Mouse (Mus musculus): ENCODE data around the gene Itpr1. TPM values are rescaled to one million over a fixed set of nuclear protein-coding genes. Genes with fewer than 3 reads are reported as not detected.
A peak's percentile ranks its signal among the peaks of the same experiment; 100 is the strongest.

Gene Itpr1
- polyA plus RNA-seq, 1 experiment from 2014 or later: 6.5 TPM

- H3K4me2 ChIP-seq (ENCODE audit: low read depth, low read length): no peak overlapping the region
- H3K36me3 ChIP-seq (replicated peaks; ENCODE audit: control insufficient read depth, insufficient read depth, low read depth, low read length): no peaks in the 10 kb centered on the region
- 93% methylated on average over 12 of the region's 12 CpGs for WGBS
- no peaks in the 10 kb centered on the region for H3K4me1 ChIP-seq (ENCODE audit: control insufficient read depth, insufficient read depth, low read length)
- no peaks in the 10 kb centered on the region for H3K27me3 ChIP-seq (ENCODE audit: control insufficient read depth, insufficient read depth, low read length)
- ATAC-seq (replicated peaks; ENCODE audit: insufficient number of reproducible peaks, low FRiP score, low TSS enrichment, low read depth) (no peak), DNase-seq (ENCODE audit: low spot score) (no peak)
- no peak overlapping the region for H3K9ac ChIP-seq (replicated peaks; ENCODE audit: low read length)
- H3K9me3 ChIP-seq (replicated peaks; ENCODE audit: control insufficient read depth, low read length): no peaks in the 10 kb centered on the region
- no peak overlapping the region for H3K4me3 ChIP-seq (ENCODE audit: low read depth, low read length)
- no peak overlapping the region for H3K27ac ChIP-seq (replicated peaks; ENCODE audit: low read depth, low read length)
Observed at GRCm38 (mm10) chr6:108325948-108326411, 113.1 kb downstream of the Itpr1 start.

GRCm38 (mm10) chr6:108326751-108327161 is 113.9 kb downstream of the Itpr1 start:
- no peak for ATAC-seq (replicated peaks; ENCODE audit: insufficient number of reproducible peaks, low FRiP score, low TSS enrichment, low read depth)
- no peaks in the 10 kb centered on the region for H3K4me1 ChIP-seq (ENCODE audit: control insufficient read depth, insufficient read depth, low read length)
- no peaks in the 10 kb centered on the region for H3K9me3 ChIP-seq (replicated peaks; ENCODE audit: control insufficient read depth, low read length)
- no peaks in the 10 kb centered on the region for H3K36me3 ChIP-seq (replicated peaks; ENCODE audit: control insufficient read depth, insufficient read depth, low read depth, low read length)
- no peak overlapping the region for H3K9ac ChIP-seq (replicated peaks; ENCODE audit: low read length)
- no peak overlapping the region for H3K4me2 ChIP-seq (ENCODE audit: low read depth, low read length)
- H3K27me3 ChIP-seq (ENCODE audit: control insufficient read depth, insufficient read depth, low read length): no peaks in the 10 kb centered on the region
- DNase-seq (ENCODE audit: low spot score): no peak
- no peak overlapping the region for H3K4me3 ChIP-seq (ENCODE audit: low read depth, low read length)
- no peak overlapping the region for H3K27ac ChIP-seq (replicated peaks; ENCODE audit: low read depth, low read length)
- WGBS: 83% methylated on average over 10 of the region's 10 CpGs

- no peak overlapping the region for H3K9ac ChIP-seq (replicated peaks; ENCODE audit: low read length)
- H3K4me2 ChIP-seq (ENCODE audit: low read depth, low read length): no peak overlapping the region
- WGBS: 66% methylated on average over 6 of the region's 6 CpGs
- H3K27me3 ChIP-seq (ENCODE audit: control insufficient read depth, insufficient read depth, low read length): no peaks in the 10 kb centered on the region
- H3K9me3 ChIP-seq (replicated peaks; ENCODE audit: control insufficient read depth, low read length): no peaks in the 10 kb centered on the region
- no peaks in the 10 kb centered on the region for H3K36me3 ChIP-seq (replicated peaks; ENCODE audit: control insufficient read depth, insufficient read depth, low read depth, low read length)
- H3K4me1 ChIP-seq (ENCODE audit: control insufficient read depth, insufficient read depth, low read length): no peaks in the 10 kb centered on the region
- H3K4me3 ChIP-seq (ENCODE audit: low read depth, low read length): no peak overlapping the region
- DNase-seq (ENCODE audit: low spot score) (peak; percentile 13), ATAC-seq (replicated peaks; ENCODE audit: insufficient number of reproducible peaks, low FRiP score, low TSS enrichment, low read depth) (no peak)
- H3K27ac ChIP-seq (replicated peaks; ENCODE audit: low read depth, low read length): no peak overlapping the region
Observed at GRCm38 (mm10) chr6:108327561-108327960, 114.7 kb downstream of the Itpr1 start.

- no peak overlapping the region for H3K27ac ChIP-seq (replicated peaks; ENCODE audit: low read depth, low read length)
- H3K9ac ChIP-seq (replicated peaks; ENCODE audit: low read length): no peak overlapping the region
- no peak overlapping the region for H3K4me3 ChIP-seq (ENCODE audit: low read depth, low read length)
- H3K9me3 ChIP-seq (replicated peaks; ENCODE audit: control insufficient read depth, low read length): no peaks in the 10 kb centered on the region
- ATAC-seq (replicated peaks; ENCODE audit: insufficient number of reproducible peaks, low FRiP score, low TSS enrichment, low read depth): no peak
- H3K27me3 ChIP-seq (ENCODE audit: control insufficient read depth, insufficient read depth, low read length): no peaks in the 10 kb centered on the region
- no peak for DNase-seq (ENCODE audit: low spot score)
- H3K4me2 ChIP-seq (ENCODE audit: low read depth, low read length): no peak overlapping the region
- no peaks in the 10 kb centered on the region for H3K36me3 ChIP-seq (replicated peaks; ENCODE audit: control insufficient read depth, insufficient read depth, low read depth, low read length)
- no peaks in the 10 kb centered on the region for H3K4me1 ChIP-seq (ENCODE audit: control insufficient read depth, insufficient read depth, low read length)
- WGBS: 70% methylated on average over 7 of the region's 7 CpGs
Observed at GRCm38 (mm10) chr6:108328296-108328695, 115.4 kb downstream of the Itpr1 start.

GRCm38 (mm10) chr6:108330461-108330860 is 117.6 kb downstream of the Itpr1 start:
- no peaks in the 10 kb centered on the region for H3K9me3 ChIP-seq (replicated peaks; ENCODE audit: control insufficient read depth, low read length)
- H3K36me3 ChIP-seq (replicated peaks; ENCODE audit: control insufficient read depth, insufficient read depth, low read depth, low read length): no peaks in the 10 kb centered on the region
- DNase-seq (ENCODE audit: low spot score) (no peak), ATAC-seq (replicated peaks; ENCODE audit: insufficient number of reproducible peaks, low FRiP score, low TSS enrichment, low read depth) (no peak)
- no peaks in the 10 kb centered on the region for H3K4me1 ChIP-seq (ENCODE audit: control insufficient read depth, insufficient read depth, low read length)
- no peak overlapping the region for H3K9ac ChIP-seq (replicated peaks; ENCODE audit: low read length)
- no peaks in the 10 kb centered on the region for H3K27me3 ChIP-seq (ENCODE audit: control insufficient read depth, insufficient read depth, low read length)
- H3K4me3 ChIP-seq (ENCODE audit: low read depth, low read length): no peak overlapping the region
- WGBS: 83% methylated on average over 8 of the region's 8 CpGs
- H3K27ac ChIP-seq (replicated peaks; ENCODE audit: low read depth, low read length): no peak overlapping the region
- H3K4me2 ChIP-seq (ENCODE audit: low read depth, low read length): no peak overlapping the region

GRCm38 (mm10) chr6:108331268-108331667 is 118.4 kb downstream of the Itpr1 start:
- ATAC-seq (replicated peaks; ENCODE audit: insufficient number of reproducible peaks, low FRiP score, low TSS enrichment, low read depth): no peak
- WGBS: 85% methylated on average over 3 of the region's 3 CpGs
- H3K4me2 ChIP-seq (ENCODE audit: low read depth, low read length): no peak overlapping the region
- no peaks in the 10 kb centered on the region for H3K36me3 ChIP-seq (replicated peaks; ENCODE audit: control insufficient read depth, insufficient read depth, low read depth, low read length)
- no peak overlapping the region for H3K9ac ChIP-seq (replicated peaks; ENCODE audit: low read length)
- H3K9me3 ChIP-seq (replicated peaks; ENCODE audit: control insufficient read depth, low read length): no peaks in the 10 kb centered on the region
- no peaks in the 10 kb centered on the region for H3K4me1 ChIP-seq (ENCODE audit: control insufficient read depth, insufficient read depth, low read length)
- no peak overlapping the region for H3K4me3 ChIP-seq (ENCODE audit: low read depth, low read length)
- H3K27me3 ChIP-seq (ENCODE audit: control insufficient read depth, insufficient read depth, low read length): no peaks in the 10 kb centered on the region
- DNase-seq (ENCODE audit: low spot score): no peak
- no peak overlapping the region for H3K27ac ChIP-seq (replicated peaks; ENCODE audit: low read depth, low read length)

- no peaks in the 10 kb centered on the region for H3K27me3 ChIP-seq (ENCODE audit: control insufficient read depth, insufficient read depth, low read length)
- H3K4me3 ChIP-seq (ENCODE audit: low read depth, low read length): no peak overlapping the region
- H3K9ac ChIP-seq (replicated peaks; ENCODE audit: low read length): no peak overlapping the region
- DNase-seq (ENCODE audit: low spot score): no peak
- no peaks in the 10 kb centered on the region for H3K9me3 ChIP-seq (replicated peaks; ENCODE audit: control insufficient read depth, low read length)
- H3K36me3 ChIP-seq (replicated peaks; ENCODE audit: control insufficient read depth, insufficient read depth, low read depth, low read length): no peaks in the 10 kb centered on the region
- no peaks in the 10 kb centered on the region for H3K4me1 ChIP-seq (ENCODE audit: control insufficient read depth, insufficient read depth, low read length)
- H3K4me2 ChIP-seq (ENCODE audit: low read depth, low read length): no peak overlapping the region
- H3K27ac ChIP-seq (replicated peaks; ENCODE audit: low read depth, low read length): no peak overlapping the region
- no peak for ATAC-seq (replicated peaks; ENCODE audit: insufficient number of reproducible peaks, low FRiP score, low TSS enrichment, low read depth)
- 79% methylated on average over 3 of the region's 3 CpGs for WGBS
Observed at GRCm38 (mm10) chr6:108334059-108334458, 121.2 kb downstream of the Itpr1 start.

GRCm38 (mm10) chr6:108335202-108335823 is 122.4 kb downstream of the Itpr1 start:
- DNase-seq (ENCODE audit: low spot score) (no peak), ATAC-seq (replicated peaks; ENCODE audit: insufficient number of reproducible peaks, low FRiP score, low TSS enrichment, low read depth) (no peak)
- no peaks in the 10 kb centered on the region for H3K27me3 ChIP-seq (ENCODE audit: control insufficient read depth, insufficient read depth, low read length)
- H3K27ac ChIP-seq (replicated peaks; ENCODE audit: low read depth, low read length): no peak overlapping the region
- H3K9me3 ChIP-seq (replicated peaks; ENCODE audit: control insufficient read depth, low read length): no peaks in the 10 kb centered on the region
- no peak overlapping the region for H3K4me2 ChIP-seq (ENCODE audit: low read depth, low read length)
- no peak overlapping the region for H3K9ac ChIP-seq (replicated peaks; ENCODE audit: low read length)
- H3K4me3 ChIP-seq (ENCODE audit: low read depth, low read length): no peak overlapping the region
- no peaks in the 10 kb centered on the region for H3K4me1 ChIP-seq (ENCODE audit: control insufficient read depth, insufficient read depth, low read length)
- H3K36me3 ChIP-seq (replicated peaks; ENCODE audit: control insufficient read depth, insufficient read depth, low read depth, low read length): no peaks in the 10 kb centered on the region

All from embryonic facial prominence, embryonic 11.5 days (tissue).